Mouse (Mus musculus) forebrain, embryonic 14.5 days (tissue): ENCODE results near the gene 2310007B03Rik. TPM values are rescaled to one million over a fixed set of nuclear protein-coding genes. Genes with fewer than 3 reads are reported as not detected.

Experiments used
- polyA plus RNA-seq: library from polyadenylated mRNA; unstranded; fragments of >200 nt; fragmentation: Nextera tagmentation; extraction: Ambion mirVana; gene quantifications from 2 replicates; pipeline ENCODE4 v1.2.1, GENCODE M21; 2014

Gene 2310007B03Rik
- polyA plus RNA-seq, 1 experiment from 2014 or later = 0.10 TPM

Other genes with a start within 250 kb of the 2310007B03Rik start
- gene Capn10, start 226.6 kb downstream of the 2310007B03Rik start, polyA plus RNA-seq = 40.2 and 52.8 TPM in 2 replicates
- gene Gpr35, start 210.1 kb downstream of the 2310007B03Rik start, polyA plus RNA-seq = 0.29 and 0.33 TPM in 2 replicates
- not detected in 2 replicates for gene Aqp12, start 154.6 kb downstream of the 2310007B03Rik start, polyA plus RNA-seq
- gene Kif1a, start 59.0 kb downstream of the 2310007B03Rik start, polyA plus RNA-seq = 182 and 247 TPM in 2 replicates
- gene Agxt, start 25.7 kb downstream of the 2310007B03Rik start, polyA plus RNA-seq = not detected in 2 replicates
- gene Crocc2, start 7.8 kb upstream of the 2310007B03Rik start, polyA plus RNA-seq = 0.19 and 0.56 TPM in 2 replicates
- 1.8 and 2.5 TPM in 2 replicates for gene Sned1, start 74.9 kb upstream of the 2310007B03Rik start, polyA plus RNA-seq
- 21.9 and 28.0 TPM in 2 replicates for gene Mterf4, start 145.0 kb upstream of the 2310007B03Rik start, polyA plus RNA-seq
- 48.9 and 62.4 TPM in 2 replicates for gene Ppp1r7, start 181.9 kb upstream of the 2310007B03Rik start, polyA plus RNA-seq
- 5.6 and 6.9 TPM in 2 replicates for gene Pask, start 182.5 kb upstream of the 2310007B03Rik start, polyA plus RNA-seq
- gene Ano7, start 213.0 kb upstream of the 2310007B03Rik start, polyA plus RNA-seq = not detected in 2 replicates